Mouse (Mus musculus) liver, embryonic 18 days (tissue): ENCODE measurements around the gene Arsj. TPM values are rescaled to one million over a fixed set of nuclear protein-coding genes. Genes with fewer than 3 reads are reported as not detected.

Experiments used
- polyA plus RNA-seq: library from polyadenylated mRNA; depleted of rRNA; stranded (reverse); fragments of >200 nt; gene quantifications from 2 replicates; pipeline ENCODE4 v1.2.3, GENCODE M21; 2012; rRNA removed

Gene Arsj
- polyA plus RNA-seq: 0.01 TPM in 1 of 2 replicates, not detected in the other

GRCm38 (mm10) chr3:126363568-126364505 lies at the start of gene Arsj:
Gene Arsj (plus strand): TSS chr3:126363684.

Other genes starting within 250 kb of the Arsj start
- 4.9 and 5.9 TPM in 2 replicates for gene Camk2d, start 232.6 kb downstream of the Arsj start, polyA plus RNA-seq